Mouse (Mus musculus): ENCODE measurements around the gene Bod1. TPM values are rescaled to one million over a fixed set of nuclear protein-coding genes. Genes with fewer than 3 reads are reported as not detected.

The Bod1 gene
- total and polyA plus RNA-seq, 2 experiments from 2014 or later, result 91.6 to 134 TPM

GRCm38 (mm10) chr11:31676661-31677252, 5.1 kb upstream of the Bod1 start:
- peak; percentile 27 for DNase-seq (ENCODE audit: low spot score)
- H3K4me2 ChIP-seq (ENCODE audit: low read depth, low read length, poor library complexity, severe bottlenecking), result no peak overlapping the region
- H3K9me3 ChIP-seq (ENCODE audit: low read length), result no peaks in the 10 kb centered on the region
- H3K36me3 ChIP-seq (ENCODE audit: insufficient read depth, low read length), result no peaks in the 10 kb centered on the region
- no peak overlapping the region for H3K4me3 ChIP-seq (ENCODE audit: low read depth, low read length)
- H3K27me3 ChIP-seq (ENCODE audit: insufficient read depth, low read length), result no peaks in the 10 kb centered on the region
- WGBS, result 94% methylated on average over 3 of the region's 3 CpGs
- no peak overlapping the region for H3K27ac ChIP-seq (ENCODE audit: low read depth, low read length)
- no peak for ATAC-seq (ENCODE audit: low FRiP score)
- no peak overlapping the region for H3K9ac ChIP-seq (replicated peaks; ENCODE audit: low read length, poor library complexity, severe bottlenecking)
- no peaks in the 10 kb centered on the region for H3K4me1 ChIP-seq (ENCODE audit: insufficient read depth, low read length)
- TF ChIP-seq CTCF (IDR thresholded peaks at IDR 0.05), result no peak

- 19% methylated on average over 2 of the region's 2 CpGs for WGBS
- no peak overlapping the region for H3K27ac ChIP-seq (ENCODE audit: low read depth, low read length)
- H3K4me2 ChIP-seq (ENCODE audit: low read depth, low read length, poor library complexity, severe bottlenecking), result no peak overlapping the region
- 0 out of 2 replicates have a peak, but pooled peaks cover 4% of the 10 kb centered on the region for H3K4me1 ChIP-seq (ENCODE audit: insufficient read depth, low read length)
- no peak overlapping the region for H3K4me3 ChIP-seq (ENCODE audit: low read depth, low read length)
- peak; percentile 87 for TF ChIP-seq CTCF (IDR thresholded peaks at IDR 0.05)
- no peaks in the 10 kb centered on the region for H3K9me3 ChIP-seq (ENCODE audit: low read length)
- DNase-seq (ENCODE audit: low spot score) (peak; percentile 86), ATAC-seq (ENCODE audit: low FRiP score) (no peak)
- no peaks in the 10 kb centered on the region for H3K36me3 ChIP-seq (ENCODE audit: insufficient read depth, low read length)
- H3K9ac ChIP-seq (replicated peaks; ENCODE audit: low read length, poor library complexity, severe bottlenecking), result no peak overlapping the region
- H3K27me3 ChIP-seq (ENCODE audit: insufficient read depth, low read length), result no peaks in the 10 kb centered on the region
Observed at GRCm38 (mm10) chr11:31675430-31675829, 3.7 kb upstream of the Bod1 start.

GRCm38 (mm10) chr11:31672170-31672563, 482 bp upstream of the Bod1 start:
- WGBS, result 13% methylated on average over 9 of the region's 9 CpGs
- ATAC-seq (ENCODE audit: low FRiP score), result peak; percentile 66
- DNase-seq (ENCODE audit: low spot score), result no peak
- peak overlapping the region; percentile 74 for H3K4me2 ChIP-seq (ENCODE audit: low read depth, low read length, poor library complexity, severe bottlenecking)
- H3K27me3 ChIP-seq (ENCODE audit: insufficient read depth, low read length), result no peaks in the 10 kb centered on the region
- H3K9ac ChIP-seq (replicated peaks; ENCODE audit: low read length, poor library complexity, severe bottlenecking), result peak overlapping the region; percentile 64
- TF ChIP-seq CTCF (IDR thresholded peaks at IDR 0.05), result no peak
- peak overlapping the region; percentile 88 for H3K4me3 ChIP-seq (ENCODE audit: low read depth, low read length)
- H3K27ac ChIP-seq (ENCODE audit: low read depth, low read length), result 0 out of 2 replicates have a peak overlapping the region, but pooled peaks have one; percentile 32
- H3K4me1 ChIP-seq (ENCODE audit: insufficient read depth, low read length), result peaks cover 9% of the 10 kb centered on the region; the same call in 1 of the 2 replicates
- no peaks in the 10 kb centered on the region for H3K9me3 ChIP-seq (ENCODE audit: low read length)
- H3K36me3 ChIP-seq (ENCODE audit: insufficient read depth, low read length), result peaks cover 5% of the 10 kb centered on the region; the same call in 1 of the 2 replicates

GRCm38 (mm10) chr11:31670468-31670921, 1.2 kb downstream of the Bod1 start:
- Histone ChIP-seq H3K27ac (ENCODE audit: low read depth, low read length) (no peak overlapping the region), H3K4me3 (ENCODE audit: low read depth, low read length) (peak overlapping the region; percentile 88), H3K27me3 (ENCODE audit: insufficient read depth, low read length) (no peaks in the 10 kb centered on the region), H3K36me3 (ENCODE audit: insufficient read depth, low read length) (peaks cover 15% of the 10 kb centered on the region), H3K4me2 (ENCODE audit: low read depth, low read length, poor library complexity, severe bottlenecking) (peak overlapping the region; percentile 74), H3K4me1 (ENCODE audit: insufficient read depth, low read length) (peaks cover 9% of the 10 kb centered on the region; the same call in 1 of the 2 replicates), H3K9me3 (ENCODE audit: low read length) (no peaks in the 10 kb centered on the region), H3K9ac (replicated peaks; ENCODE audit: low read length, poor library complexity, severe bottlenecking) (no peak overlapping the region)
- ATAC-seq (ENCODE audit: low FRiP score), result no peak
- WGBS, result 73% methylated on average over 5 of the region's 5 CpGs
- DNase-seq (ENCODE audit: low spot score), result no peak
- TF ChIP-seq CTCF (IDR thresholded peaks at IDR 0.05), result no peak

GRCm38 (mm10) chr11:31669172-31669869, 2.4 kb downstream of the Bod1 start:
- Histone ChIP-seq H3K4me2 (ENCODE audit: low read depth, low read length, poor library complexity, severe bottlenecking) (no peak overlapping the region), H3K27ac (ENCODE audit: low read depth, low read length) (no peak overlapping the region), H3K36me3 (ENCODE audit: insufficient read depth, low read length) (peaks cover 23% of the 10 kb centered on the region), H3K27me3 (ENCODE audit: insufficient read depth, low read length) (no peaks in the 10 kb centered on the region), H3K4me3 (ENCODE audit: low read depth, low read length) (no peak overlapping the region), H3K9ac (replicated peaks; ENCODE audit: low read length, poor library complexity, severe bottlenecking) (no peak overlapping the region; the same call in 1 of the 2 replicates), H3K4me1 (ENCODE audit: insufficient read depth, low read length) (peaks cover 9% of the 10 kb centered on the region; the same call in 1 of the 2 replicates), H3K9me3 (ENCODE audit: low read length) (no peaks in the 10 kb centered on the region)
- no peak for DNase-seq (ENCODE audit: low spot score)
- TF ChIP-seq CTCF (IDR thresholded peaks at IDR 0.05), result peak; percentile 33; the same call in 1 of the 2 replicates
- ATAC-seq (ENCODE audit: low FRiP score), result no peak
- WGBS, result 94% methylated on average over 9 of the region's 9 CpGs

- H3K9ac ChIP-seq (replicated peaks; ENCODE audit: low read length, poor library complexity, severe bottlenecking), result no peak overlapping the region
- peaks cover 50% of the 10 kb centered on the region for H3K36me3 ChIP-seq (ENCODE audit: insufficient read depth, low read length)
- no peak overlapping the region for H3K4me2 ChIP-seq (ENCODE audit: low read depth, low read length, poor library complexity, severe bottlenecking)
- no peaks in the 10 kb centered on the region for H3K4me1 ChIP-seq (ENCODE audit: insufficient read depth, low read length)
- DNase-seq (ENCODE audit: low spot score) (peak; percentile 29), ATAC-seq (ENCODE audit: low FRiP score) (peak; percentile 52; the same call in 1 of the 2 replicates)
- no peak overlapping the region for H3K4me3 ChIP-seq (ENCODE audit: low read depth, low read length)
- TF ChIP-seq CTCF (IDR thresholded peaks at IDR 0.05), result peak; percentile 42
- 72% methylated on average over 2 of the region's 2 CpGs for WGBS
- no peaks in the 10 kb centered on the region for H3K27me3 ChIP-seq (ENCODE audit: insufficient read depth, low read length)
- no peak overlapping the region for H3K27ac ChIP-seq (ENCODE audit: low read depth, low read length)
- H3K9me3 ChIP-seq (ENCODE audit: low read length), result no peaks in the 10 kb centered on the region
Observed at GRCm38 (mm10) chr11:31664186-31664585, 7.5 kb downstream of the Bod1 start.

Measured in midbrain, postnatal 0 days (tissue).